Mouse (Mus musculus): Measurements from ENCODE around the gene Sec31b. TPM values are rescaled to one million over a fixed set of nuclear protein-coding genes. Genes with fewer than 3 reads are reported as not detected.

Gene Sec31b
- 1 to 10 TPM; 1.1 to 5.7 TPM for polyA plus RNA-seq (2017; shearing (Covaris generic))

DNA sequence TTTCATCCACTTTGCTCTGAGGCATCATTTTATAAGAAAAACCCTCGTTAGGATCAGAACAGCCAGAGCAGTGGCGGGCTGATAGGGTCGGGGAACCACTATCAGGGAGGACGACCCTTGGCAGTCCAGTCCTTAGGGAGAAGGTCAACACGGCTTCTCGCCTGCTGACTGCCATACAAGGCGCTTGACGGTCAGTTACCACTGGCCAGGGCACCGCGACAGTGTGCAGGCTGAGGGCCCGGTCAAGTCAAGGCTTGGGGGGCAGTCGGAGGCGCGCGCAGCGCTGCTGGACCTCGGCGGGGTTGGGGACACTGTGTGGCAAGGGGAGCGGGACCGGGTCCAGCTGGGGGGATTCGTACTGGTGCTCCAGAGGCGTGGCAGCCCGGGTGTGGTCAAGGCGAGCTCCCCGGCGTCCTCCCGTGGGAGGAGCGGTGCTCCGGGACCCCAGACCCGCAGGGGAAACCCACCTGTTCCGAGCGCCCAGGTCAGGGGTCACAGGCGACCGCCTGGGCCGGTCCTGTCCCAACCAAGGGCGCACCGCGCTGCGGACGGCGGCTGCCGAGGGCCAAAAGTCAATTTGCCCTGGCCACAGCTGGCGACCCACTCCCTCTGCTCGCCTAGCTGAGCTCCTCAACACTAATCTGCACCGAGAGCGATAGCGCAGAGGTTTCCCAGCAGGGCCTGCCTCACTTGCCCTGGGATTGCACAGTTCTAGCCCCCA, at the start of gene Sec31b:
Gene Sec31b, minus strand, starts transcription at position 544 of the 721 bp plus-strand sequence.
- ATAC-seq, result no peak

DNA sequence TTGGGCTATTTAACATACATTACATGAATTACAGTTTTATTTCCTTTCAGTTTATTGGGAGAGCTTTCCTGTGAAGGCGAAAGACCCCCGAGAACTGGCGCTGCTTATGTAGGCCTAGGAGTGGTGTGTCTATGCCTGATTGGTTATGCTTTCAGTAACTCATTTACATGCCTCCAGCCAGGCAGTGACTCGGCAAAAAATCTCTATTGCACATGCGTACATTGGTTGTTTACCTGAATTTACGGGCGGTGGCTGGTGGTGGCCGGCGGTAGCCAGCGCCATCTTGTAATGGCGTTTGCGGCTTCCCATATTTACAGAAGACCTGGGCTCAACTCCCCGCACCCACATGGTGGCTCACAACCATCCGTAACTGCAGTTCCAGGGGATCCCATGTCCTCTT, 48.5 kb upstream of the Sec31b start:
- no peak for ATAC-seq

DNA sequence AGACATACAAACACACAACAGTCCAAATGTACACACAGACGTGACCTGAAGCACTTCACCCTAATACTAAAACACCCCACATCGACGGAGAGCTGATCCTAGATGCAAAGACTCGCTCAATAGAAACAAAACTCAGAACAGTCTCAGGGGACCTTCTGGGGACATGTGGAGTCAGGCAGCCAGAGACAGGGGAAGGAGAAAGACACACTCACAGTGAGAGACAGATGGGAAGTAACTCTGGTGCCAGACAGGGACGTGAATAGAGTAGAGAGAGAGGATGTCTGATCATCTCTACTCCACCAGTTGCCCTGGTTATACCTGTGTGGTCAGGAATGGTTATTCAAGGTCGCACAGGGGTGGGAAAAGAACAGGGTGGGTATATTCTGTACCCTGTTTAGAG, 46.0 kb upstream of the Sec31b start:
- no peak for ATAC-seq

DNA sequence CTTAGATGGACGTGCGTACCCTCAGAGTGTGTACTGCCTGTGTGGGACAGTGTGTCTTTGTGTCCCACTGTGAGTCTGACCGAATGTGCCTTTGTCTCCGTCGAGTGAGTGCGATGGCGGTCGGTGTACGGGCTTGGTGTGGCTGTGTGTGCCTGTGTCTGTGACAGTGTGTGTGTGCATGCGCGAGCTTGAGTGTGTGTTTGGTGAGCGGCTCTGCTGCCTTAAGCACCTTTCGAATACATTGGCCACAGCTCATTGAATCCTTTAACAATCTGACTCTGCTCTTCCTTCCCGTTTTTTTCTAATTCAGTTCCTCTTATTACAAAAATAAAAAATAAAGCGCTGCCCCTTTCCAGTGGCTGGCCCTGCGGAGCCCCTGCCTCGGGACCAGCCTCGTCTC, 45.3 kb upstream of the Sec31b start:
- no peak for ATAC-seq

DNA sequence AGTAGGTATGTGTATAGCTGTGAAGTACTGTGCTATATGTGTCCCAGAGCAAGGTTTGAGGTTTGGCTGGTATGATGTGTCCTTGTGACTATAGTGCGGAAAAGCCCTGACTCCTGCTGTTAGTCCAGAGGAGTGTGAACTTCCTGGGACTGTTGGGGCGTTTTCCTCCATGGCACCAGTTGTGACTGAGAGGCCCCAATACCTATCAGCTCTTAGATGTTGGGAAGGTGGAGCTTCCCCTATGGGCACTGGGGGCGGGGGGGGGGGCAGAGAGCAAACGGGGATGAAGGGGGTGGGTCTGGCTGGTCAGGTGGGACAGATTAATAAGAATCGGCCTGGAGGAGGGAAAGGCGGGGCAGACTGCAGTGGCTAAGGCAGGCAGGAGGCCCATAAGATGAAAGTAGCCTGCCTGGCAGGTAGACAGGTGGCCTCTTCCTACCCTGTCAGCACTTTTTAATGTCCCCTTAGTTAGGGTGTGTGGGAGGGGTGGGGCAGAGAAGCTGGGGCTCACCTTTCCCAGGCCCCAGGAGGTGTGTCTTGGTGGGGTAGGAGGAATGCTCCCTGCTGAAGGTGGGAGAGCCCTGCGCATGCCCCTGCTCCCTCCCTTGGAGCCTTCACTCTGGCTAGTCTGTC, 44.0 kb upstream of the Sec31b start:
- no peak for ATAC-seq

DNA sequence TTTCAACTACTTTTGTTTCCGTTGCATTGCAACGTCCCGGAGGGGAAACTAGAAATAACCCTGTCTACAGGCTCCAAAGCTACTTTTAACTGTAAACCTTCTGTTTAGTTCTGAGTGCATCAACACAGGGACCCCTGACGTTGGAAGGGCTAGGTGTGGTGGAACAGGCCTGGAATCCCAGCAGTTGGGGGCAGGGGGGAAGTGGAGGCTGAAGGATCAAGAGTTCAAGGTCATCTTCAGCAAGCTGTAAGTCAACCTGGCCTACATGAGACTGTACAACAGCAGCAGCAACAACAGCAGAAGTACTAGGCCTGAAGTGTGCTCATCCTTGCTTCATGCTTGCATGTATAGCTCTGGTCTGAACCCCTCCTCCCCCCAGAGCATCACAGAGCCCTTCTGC, 42.4 kb upstream of the Sec31b start:
- ATAC-seq, result no peak

DNA sequence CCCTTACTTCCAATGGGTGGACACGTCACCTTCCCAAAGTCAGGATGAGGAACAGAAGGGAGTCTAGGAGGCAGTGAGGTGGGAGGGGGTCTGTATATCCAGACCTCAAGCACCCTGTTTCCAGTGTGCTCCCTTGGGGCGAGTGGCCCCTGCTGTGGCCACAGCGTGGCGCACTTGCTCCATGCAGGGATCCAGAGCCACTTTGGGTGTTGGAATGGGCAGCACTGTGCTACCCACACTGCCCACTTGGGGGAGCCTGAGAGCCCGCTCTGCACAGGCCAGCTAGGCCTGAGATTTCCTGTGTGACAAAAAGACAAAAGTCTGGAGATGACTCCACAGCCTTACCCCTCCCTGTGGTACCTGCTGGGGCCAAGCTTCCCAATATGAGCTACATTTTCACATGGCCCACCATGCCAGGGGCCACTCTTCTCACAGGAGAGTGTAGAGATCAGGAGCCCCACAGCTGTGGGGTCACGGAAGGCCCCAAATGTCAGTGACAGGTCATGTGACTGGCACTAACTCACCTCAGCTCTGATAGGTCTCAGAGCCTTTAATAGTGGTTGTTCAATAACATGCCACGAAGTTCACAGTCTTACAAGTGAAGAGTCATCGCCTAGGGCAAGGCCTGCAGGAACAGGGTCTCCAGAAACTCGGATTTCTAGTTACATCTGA, 37.1 kb upstream of the Sec31b start:
- peak; percentile 87 for ATAC-seq

DNA sequence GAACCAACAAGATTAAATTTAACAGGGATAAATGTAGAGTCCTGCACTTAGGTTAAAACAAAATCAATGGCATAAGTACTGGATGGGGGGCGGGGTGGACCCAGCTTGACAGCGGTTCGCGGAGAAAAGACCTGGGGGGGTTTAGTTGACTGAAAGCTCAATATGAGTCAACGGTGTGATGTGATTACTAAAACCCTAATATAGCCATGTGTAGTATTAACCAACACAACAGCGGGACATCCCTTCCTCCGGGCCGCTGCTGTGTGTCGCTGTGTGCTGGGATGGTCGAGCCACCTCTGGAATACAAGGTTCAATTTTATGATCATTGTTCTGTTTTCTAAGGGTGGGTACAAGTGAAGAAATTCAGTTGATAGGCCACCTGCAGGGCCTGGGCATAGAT, 36.4 kb upstream of the Sec31b start:
- ATAC-seq, result no peak

DNA sequence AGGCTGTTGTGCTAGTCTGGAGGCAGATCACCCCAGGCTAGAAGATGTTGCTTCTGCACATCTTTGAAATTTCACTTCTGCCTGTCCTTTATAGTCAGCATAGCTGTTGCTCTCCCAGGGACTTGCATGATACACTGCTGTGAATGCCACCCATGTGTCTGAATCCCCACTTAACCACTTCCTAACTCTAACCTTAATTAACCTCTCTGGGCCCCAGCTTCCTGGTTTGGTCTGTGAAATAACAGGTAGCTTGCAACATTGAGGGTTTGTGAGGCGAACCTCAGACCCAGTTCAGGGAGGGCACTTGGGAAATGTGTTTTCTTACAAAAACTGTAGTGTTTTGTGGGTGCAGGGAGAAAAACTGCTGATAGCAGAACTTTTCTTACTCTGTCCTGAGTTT, 32.4 kb upstream of the Sec31b start:
- ATAC-seq, result peak; percentile 42

DNA sequence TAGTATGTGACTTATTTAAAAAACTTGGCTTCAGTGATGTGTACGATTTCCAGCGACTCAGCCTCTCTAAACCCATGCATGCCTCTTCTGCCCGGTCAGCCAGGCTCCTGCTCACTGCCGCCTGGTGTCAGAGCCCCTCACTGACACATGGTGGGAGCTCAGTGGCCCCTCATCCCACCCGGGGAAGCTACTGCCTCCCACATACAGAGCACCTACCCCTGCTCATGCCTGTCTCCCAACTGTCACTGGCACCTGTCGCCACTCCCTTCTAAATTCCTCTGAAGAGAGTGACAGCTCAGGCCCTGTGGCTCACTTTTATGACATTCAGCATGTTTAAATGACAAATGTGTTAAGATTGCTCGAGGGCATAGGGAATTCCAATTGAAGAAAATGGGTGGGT, 30.6 kb upstream of the Sec31b start:
- no peak for ATAC-seq

DNA sequence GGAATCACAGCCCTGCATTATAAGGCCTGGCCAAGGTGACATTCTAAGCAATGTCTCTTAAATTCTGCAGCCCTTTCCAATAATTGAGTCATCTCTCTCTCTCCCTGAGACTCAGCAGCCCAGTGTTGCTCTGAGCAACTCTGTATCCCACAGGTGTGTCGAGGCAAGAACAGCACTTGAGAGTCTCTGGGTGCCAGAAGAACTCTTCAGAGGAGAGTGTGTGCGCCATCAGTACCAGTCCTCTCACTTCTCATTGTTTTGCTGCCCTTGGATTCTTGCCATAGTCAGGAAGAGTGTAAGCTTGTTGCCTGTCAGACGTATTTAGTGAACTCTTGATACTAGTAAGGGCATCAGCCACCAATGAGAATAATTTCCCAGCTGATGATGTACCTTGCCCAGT, 22.1 kb upstream of the Sec31b start:
- no peak for ATAC-seq

DNA sequence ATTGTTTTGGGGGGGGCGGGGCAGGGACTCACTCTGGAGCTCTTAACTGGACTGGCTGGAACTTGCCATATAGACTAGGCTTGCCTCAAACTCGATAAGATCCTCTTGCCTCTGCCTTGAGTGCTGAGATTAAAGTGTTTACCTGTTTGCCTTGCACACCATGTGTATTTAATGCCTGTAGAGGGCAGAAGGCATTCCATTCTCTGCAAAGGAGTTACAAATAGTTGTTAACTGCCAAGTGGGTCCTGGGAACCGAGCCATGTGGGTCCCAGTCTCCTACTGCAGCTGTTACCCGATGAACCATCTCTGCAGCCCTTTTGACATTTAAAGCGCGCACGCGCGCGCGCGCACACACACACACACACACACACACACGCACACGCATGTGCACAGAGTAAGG, 18.3 kb upstream of the Sec31b start:
- no peak for ATAC-seq

DNA sequence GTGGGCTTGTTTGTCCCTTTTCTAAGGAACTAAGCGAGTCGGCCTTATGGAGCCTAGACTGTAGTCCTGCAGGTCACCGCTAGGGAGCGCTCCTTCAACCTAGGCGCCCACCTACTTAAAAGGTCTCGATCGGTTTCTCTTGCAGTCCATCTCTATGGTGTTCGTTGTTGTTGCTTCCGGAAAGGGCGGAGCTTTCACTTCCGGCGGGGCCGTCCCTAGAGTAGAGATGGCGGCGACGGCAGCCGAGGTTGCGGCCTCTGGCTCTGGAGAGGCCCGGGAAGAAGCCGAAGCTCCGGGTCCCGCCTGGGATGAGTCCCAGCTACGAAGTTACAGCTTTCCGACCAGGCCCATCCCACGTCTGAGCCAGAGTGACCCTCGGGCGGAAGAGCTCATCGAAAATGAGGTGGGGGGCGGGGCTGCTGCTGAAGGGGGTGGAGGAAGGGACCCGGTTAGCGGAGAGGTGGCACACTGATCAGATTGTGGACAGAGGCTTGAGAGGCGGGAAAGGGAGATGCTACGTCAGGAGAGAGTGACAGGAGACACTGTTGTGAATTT, 17.1 kb upstream of the Sec31b start, which contains the start of gene Hif1an:
Gene Hif1an, plus strand, starts transcription at position 199 of the 555 bp plus-strand sequence.
- peak; percentile 100 for ATAC-seq

DNA sequence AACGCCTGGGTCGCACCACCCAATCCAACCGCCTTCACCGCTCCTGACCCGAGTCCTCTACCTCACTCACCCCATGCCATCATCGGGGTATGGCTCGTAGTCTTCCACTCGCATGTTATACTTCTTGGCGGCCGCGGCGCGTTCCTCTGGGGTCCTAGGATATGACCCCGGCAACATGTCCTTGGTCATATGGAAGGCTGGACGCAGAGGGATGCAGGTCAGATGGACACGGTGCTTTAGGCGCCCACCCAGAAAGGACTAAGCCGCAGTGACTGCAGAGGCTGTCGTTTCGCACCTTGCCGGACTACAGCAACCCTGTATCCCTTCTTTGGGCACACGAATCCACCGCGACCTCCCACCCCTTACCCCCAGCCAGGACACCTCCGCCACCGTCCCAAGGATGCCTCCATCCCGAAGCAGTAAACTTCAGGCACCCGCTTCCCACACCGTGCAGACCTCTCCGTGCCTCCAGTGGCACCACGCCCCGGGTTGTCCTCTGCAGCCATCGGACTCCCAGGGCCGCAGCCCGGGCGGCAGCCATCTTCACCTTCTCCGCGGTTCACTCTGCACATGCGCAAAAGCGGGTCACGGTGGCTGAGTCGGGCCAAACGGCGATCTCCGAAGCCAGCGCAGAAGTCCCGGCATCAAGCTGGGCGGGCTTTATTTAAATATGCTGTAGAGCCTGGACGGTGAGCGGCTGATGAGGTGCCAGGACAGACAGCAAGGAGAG, 9.4 kb upstream of the Sec31b start, which contains the start of gene Ndufb8:
Gene Ndufb8, minus strand, starts transcription at position 580 of the 730 bp plus-strand sequence.
- peak; percentile 92 for ATAC-seq

DNA sequence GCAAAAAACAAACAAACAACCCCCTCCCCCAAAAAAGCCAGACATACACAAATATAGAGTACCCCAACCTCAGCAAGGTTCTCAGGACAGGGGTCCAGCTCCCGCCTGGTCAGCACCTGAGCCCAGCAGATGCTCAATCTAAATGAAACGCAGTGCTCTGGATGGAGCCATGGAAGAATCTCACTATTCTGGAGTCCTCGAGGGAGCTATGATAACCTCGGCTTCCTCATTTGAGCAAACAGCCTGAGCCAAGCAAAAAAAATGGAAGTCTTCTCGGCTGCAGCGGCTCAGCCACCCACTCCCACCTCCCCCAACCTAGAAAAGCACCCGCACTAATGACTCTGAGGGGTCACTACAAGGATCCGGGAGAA, 8.8 kb upstream of the Sec31b start:
- ATAC-seq, result peak; percentile 10

DNA sequence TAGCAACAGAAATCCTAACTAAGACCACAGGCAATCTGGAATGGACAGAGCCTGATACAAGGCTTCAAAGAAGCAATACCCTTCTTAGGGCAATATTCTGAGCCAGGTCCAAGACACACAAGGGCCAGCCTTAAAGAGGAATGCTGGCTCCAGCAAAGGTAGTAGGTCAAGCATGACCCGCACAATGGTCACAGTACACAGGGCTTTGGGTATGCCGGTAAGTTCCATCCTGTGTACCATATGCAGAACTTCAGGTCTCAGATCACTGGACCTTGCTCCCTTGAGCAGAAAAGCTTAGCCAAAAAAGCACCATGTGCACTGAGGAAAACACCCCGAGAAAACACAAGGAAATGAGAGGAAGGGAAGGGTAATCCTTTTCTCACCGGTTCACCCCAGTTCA, 7.6 kb upstream of the Sec31b start:
- no peak for ATAC-seq

DNA sequence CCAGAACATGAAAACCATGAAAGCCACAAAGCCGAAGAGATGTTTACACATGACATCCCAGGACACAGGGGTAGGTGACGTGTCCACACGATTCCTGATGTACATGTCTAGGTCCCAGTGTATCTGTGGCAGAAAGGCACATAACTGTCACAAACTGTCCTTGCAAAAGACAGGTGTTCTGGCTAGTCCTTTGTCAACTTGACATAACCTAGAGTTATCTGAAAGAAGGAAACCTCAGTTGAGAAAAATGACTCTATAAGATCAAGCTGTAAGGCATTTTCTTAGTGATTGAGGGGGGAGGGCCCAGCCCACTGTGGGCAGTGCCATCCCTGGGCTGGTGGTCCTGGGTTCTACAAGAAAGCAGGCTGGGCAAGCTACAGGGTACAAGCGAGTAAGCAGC, 7.1 kb upstream of the Sec31b start, which contains the start of gene Gm20538:
Gene Gm20538, minus strand, starts transcription at position 101 of the 400 bp plus-strand sequence.
- ATAC-seq, result no peak

DNA sequence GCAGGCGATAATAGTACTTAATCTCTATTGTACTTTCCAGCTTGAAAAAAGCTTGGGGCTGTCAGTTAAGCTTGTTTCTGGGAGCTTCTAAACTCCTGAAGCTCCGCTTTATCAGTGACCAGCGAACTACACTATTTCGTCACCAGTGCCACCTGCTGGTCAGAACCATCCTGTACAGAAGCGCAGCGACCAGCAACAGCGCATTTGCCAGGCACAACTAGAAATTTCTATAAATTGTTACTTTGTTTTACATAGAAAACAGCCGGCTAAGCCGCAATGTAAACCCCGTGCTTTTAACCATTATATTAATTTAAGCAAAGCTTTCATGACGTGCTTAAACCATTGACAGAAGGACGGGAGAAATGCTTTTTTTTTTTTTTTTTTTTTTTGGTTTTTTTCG, 889 bp downstream of the Sec31b start:
- ATAC-seq, result peak; percentile 73

DNA sequence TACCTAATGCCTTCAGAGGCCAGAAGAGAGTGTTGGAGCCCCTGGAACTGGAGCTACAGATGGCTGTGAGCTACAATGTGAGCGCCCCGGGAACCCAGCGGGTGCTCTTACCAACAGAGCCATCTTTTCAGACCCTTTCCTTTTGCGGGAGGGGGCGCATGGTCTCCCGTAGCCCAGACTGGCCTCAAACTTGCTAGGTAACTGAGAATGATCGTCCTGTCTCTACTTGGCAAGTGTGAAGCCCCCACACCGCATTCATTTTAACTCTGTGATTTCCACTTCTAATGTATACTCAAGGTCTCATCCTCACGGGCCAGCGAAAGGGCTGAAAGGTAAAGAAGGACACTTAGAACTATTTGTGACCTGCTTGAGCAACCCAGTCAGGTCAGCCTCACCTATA, 1.3 kb downstream of the Sec31b start:
- ATAC-seq, result no peak

DNA sequence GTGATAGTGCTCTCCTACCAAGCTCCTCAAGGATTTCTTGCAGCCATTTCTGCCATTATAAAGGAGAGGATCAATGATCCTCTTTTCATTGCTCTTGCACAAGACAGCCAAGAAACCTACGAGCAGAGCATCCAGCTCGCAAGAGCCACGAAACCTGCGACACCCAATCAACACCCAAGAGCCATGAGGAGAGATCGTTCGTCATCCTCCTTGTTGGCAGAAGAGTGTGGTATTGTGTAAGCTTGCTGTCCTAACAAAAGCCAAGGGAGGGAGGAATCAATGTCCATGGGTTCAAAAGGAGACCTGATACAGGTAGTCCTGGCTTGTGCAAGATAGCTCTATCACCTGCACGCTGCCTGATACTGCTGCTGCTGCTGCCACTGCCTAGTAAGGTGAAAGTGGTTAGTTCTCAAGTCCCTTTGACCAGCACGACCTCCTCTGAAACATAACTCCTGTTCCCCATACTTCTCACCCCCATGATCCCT, 2.9 kb downstream of the Sec31b start:
- no peak for ATAC-seq

DNA sequence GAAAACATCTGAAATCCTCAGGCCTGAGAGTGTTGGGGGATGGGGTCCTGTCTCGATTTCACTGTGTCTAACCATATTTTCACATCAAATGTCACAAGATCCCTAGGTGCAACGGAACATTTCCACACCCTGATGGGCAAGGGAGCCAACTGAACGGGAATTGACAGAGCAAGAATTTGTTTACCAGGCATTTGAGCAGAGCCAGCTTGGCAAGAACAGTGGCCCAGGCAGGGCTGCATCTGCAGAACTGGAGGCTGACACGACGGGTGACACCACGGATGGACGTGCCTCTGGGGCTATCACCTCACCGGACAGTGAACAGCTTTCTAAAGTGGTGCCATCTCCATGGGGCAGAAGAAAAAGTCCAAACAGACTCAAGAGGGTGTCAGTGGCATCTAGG, 8.2 kb downstream of the Sec31b start:
- no peak for ATAC-seq

DNA sequence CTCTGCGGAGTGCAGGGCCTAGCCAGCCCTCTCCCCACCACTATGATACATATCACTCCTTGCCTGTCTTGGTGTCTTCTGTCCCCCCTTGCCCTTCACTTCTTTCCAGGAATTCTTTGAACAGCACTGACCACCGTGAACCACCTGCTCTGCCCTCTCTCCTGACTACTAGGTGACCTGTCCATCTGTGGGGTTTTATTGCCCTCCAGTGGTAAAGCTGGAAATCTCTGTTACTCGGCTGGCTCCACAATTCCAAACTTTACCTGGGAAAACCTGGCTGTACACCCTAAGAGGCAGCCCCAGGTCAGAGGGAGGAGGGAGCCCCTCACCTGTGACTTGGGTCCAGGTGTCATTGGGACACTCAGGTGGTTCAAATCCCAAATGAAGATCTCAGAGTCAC, 10.3 kb downstream of the Sec31b start:
- ATAC-seq, result no peak

DNA sequence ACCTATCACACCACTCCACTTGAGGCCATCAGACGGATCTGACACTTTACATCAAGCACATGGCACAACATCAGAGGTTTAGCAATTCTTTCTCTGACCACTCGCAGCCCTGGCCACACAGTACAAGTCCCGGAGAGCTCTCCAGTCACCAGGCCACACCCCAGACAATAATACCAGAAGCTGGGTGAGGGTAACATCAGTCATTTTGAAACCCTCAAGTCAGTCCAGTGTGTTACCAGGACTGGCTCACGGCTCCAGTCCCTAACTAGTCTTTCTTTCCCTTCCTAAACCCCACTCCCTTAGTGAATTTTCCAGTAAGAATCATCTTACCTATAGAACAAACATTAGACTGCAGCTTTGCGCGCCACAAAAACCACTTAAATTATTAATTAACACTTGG, 15.6 kb downstream of the Sec31b start:
- ATAC-seq, result no peak
